Mouse (Mus musculus): ENCODE data around the gene Tmem184b. TPM values are rescaled to one million over a fixed set of nuclear protein-coding genes. Genes with fewer than 3 reads are reported as not detected.

Gene Tmem184b
- polyA plus RNA-seq (2012): 0.44 and 0.51 TPM in 2 replicates

DNA sequence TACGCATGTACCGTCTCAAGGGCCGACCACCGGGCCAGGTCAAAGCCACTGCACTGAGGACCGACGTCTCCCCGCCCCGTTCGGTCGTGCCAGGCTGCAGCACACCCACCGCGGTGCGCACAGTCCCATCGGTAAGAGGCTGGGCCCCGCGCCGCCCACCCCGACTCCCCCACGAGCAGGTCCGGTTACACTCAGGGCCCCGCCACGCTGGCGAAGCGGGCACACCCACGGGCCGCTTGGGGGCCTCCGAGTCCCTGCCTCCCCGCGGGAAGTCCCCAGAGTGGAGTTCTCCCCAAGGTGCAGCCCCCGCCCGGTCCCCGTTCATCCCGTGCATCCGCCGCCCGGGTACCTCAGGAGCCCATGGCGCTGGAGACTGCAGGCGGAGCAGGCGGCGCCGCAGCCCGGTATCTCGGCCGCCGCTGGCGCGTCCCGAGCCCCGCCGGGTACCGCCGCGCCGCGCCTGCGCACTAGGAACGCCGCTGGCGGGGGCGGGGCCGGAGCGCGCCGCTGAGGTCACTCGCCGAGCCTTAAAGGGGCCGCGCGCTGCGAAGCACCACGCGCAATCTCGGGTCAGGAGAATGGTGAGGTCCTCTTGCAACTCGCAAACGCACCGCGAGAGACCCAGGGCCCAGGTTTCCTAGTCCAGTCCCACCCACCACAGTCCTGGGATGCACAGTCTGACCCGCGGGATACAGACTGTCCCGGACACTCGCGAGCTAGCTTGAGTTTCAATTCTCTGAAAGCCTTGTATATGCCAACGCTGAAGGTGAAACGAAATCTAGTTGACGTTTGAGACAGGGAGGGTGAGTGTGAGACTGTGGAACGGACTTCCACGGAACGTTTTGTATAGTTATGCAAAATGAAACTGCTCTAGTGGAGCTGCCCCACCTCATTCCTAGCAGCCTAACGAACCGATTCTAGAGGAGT lies at the start of gene Tmem184b:
Tmem184b (minus strand) TSS at position 734 of the 927 bp plus-strand sequence.
- Histone ChIP-seq H3K4me1 (ENCODE audit: control insufficient read depth) (peaks cover 22% of the 10 kb centered on the region), H3K27me3 (ENCODE audit: control insufficient read depth) (peaks cover 16% of the 10 kb centered on the region)
- TF ChIP-seq TAL1 (IDR thresholded peaks at IDR 0.05; ENCODE audit: low read length) (no peak), GATA1 (IDR thresholded peaks at IDR 0.05; ENCODE audit: low read length) (no peak)

DNA sequence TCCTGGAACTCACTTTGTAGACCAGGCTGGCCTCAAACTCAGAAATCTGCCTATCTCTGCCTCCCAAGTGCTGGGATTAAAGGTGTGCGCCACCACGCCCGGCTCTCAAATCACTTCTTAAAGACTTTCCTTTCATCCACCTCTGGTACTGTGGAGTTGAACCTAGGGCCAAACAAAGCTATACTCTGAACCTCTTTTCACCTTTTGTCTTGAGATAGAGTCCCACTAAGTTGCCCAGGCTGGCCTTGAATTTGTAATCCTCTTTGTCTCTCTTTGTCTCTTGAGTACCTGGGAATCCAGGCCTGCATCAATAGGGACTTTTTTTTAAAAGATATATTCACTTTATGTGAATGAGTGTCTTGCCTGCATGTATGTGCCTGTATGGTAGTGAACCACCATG lies 44.7 kb upstream of the Tmem184b start:
- Histone ChIP-seq H3K27me3 (ENCODE audit: control insufficient read depth) (peaks cover 5% of the 10 kb centered on the region), H3K36me3 (ENCODE audit: control insufficient read depth) (no peaks in the 10 kb centered on the region), H3K4me1 (ENCODE audit: control insufficient read depth) (no peaks in the 10 kb centered on the region), H3K4me3 (replicated peaks) (no peak overlapping the region), H3K9me3 (ENCODE audit: control insufficient read depth, low read length) (no peaks in the 10 kb centered on the region)
- TF ChIP-seq GATA1 (IDR thresholded peaks at IDR 0.05; ENCODE audit: low read length): no peak
- TF ChIP-seq TAL1 (IDR thresholded peaks at IDR 0.05; ENCODE audit: low read length): no peak

More for the DNA sequence above, at the start of gene Tmem184b:
- H3K4me3 ChIP-seq (replicated peaks): peak within 1 kb of the TSS; percentile 62
- no peaks in the 10 kb centered on the region for H3K36me3 ChIP-seq (ENCODE audit: control insufficient read depth)
- no peaks in the 10 kb centered on the region for H3K9me3 ChIP-seq (ENCODE audit: control insufficient read depth, low read length)

GRCm38 (mm10) chr15:79445786-79446654 lies 42.7 kb upstream of the Tmem184b start:
- peaks cover 23% of the 10 kb centered on the region for H3K27me3 ChIP-seq (ENCODE audit: control insufficient read depth)
- no peaks in the 10 kb centered on the region for H3K36me3 ChIP-seq (ENCODE audit: control insufficient read depth)
- H3K4me1 ChIP-seq (ENCODE audit: control insufficient read depth): peaks cover 3% of the 10 kb centered on the region; the same call in 1 of the 2 replicates
- no peaks in the 10 kb centered on the region for H3K9me3 ChIP-seq (ENCODE audit: control insufficient read depth, low read length)
- TF ChIP-seq TAL1 (IDR thresholded peaks at IDR 0.05; ENCODE audit: low read length): no peak
- TF ChIP-seq GATA1 (IDR thresholded peaks at IDR 0.05; ENCODE audit: low read length): no peak
- no peak overlapping the region for H3K4me3 ChIP-seq (replicated peaks)

GRCm38 (mm10) chr15:79443856-79444410 lies 40.6 kb upstream of the Tmem184b start:
- Histone ChIP-seq H3K4me1 (ENCODE audit: control insufficient read depth) (peaks cover 3% of the 10 kb centered on the region; the same call in 1 of the 2 replicates), H3K9me3 (ENCODE audit: control insufficient read depth, low read length) (no peaks in the 10 kb centered on the region), H3K27me3 (ENCODE audit: control insufficient read depth) (peaks cover 28% of the 10 kb centered on the region), H3K36me3 (ENCODE audit: control insufficient read depth) (no peaks in the 10 kb centered on the region), H3K4me3 (replicated peaks) (no peak overlapping the region)
- TF ChIP-seq GATA1 (IDR thresholded peaks at IDR 0.05; ENCODE audit: low read length) (no peak), TAL1 (IDR thresholded peaks at IDR 0.05; ENCODE audit: low read length) (no peak)

DNA sequence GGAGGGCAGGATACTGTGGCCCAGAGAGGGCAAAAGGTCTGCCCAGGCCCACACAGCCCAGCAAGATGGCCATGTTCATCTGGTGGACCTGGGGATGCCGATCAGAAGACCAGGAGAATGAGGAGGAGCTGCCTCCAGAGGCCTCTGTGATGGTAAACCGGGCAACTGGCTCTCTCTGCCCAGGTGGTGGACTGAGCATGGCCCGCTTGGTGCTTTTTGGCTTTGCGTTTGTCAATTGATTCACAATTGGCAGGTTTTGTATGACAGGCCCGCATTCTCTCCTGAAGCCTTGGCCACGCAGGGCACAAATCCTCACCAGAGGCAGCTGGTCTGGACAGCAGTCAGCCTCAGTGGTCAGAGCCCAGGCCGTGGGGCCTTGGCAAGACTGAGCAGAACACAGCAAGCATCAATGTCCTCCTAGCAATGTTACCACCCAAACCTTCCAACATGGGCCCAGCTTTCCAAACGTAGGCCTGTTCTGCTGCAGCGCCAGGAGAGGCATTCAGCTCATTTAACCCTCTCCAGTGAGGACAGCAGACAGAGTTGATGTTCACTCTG lies 39.7 kb upstream of the Tmem184b start:
- no peak overlapping the region for H3K4me3 ChIP-seq (replicated peaks)
- no peaks in the 10 kb centered on the region for H3K36me3 ChIP-seq (ENCODE audit: control insufficient read depth)
- H3K9me3 ChIP-seq (ENCODE audit: control insufficient read depth, low read length): no peaks in the 10 kb centered on the region
- TF ChIP-seq TAL1 (IDR thresholded peaks at IDR 0.05; ENCODE audit: low read length) (no peak), GATA1 (IDR thresholded peaks at IDR 0.05; ENCODE audit: low read length) (no peak)
- peaks cover 3% of the 10 kb centered on the region; the same call in 1 of the 2 replicates for H3K4me1 ChIP-seq (ENCODE audit: control insufficient read depth)
- H3K27me3 ChIP-seq (ENCODE audit: control insufficient read depth): peaks cover 28% of the 10 kb centered on the region

GRCm38 (mm10) chr15:79442257-79442611 lies 38.9 kb upstream of the Tmem184b start:
- Histone ChIP-seq H3K4me3 (replicated peaks) (peak overlapping the region; percentile 26), H3K4me1 (ENCODE audit: control insufficient read depth) (peaks cover 3% of the 10 kb centered on the region; the same call in 1 of the 2 replicates), H3K9me3 (ENCODE audit: control insufficient read depth, low read length) (no peaks in the 10 kb centered on the region), H3K36me3 (ENCODE audit: control insufficient read depth) (no peaks in the 10 kb centered on the region), H3K27me3 (ENCODE audit: control insufficient read depth) (peaks cover 28% of the 10 kb centered on the region)
- no peak for TF ChIP-seq TAL1 (IDR thresholded peaks at IDR 0.05; ENCODE audit: low read length)
- no peak for TF ChIP-seq GATA1 (IDR thresholded peaks at IDR 0.05; ENCODE audit: low read length)

GRCm38 (mm10) chr15:79441331-79442256 lies 38.2 kb upstream of the Tmem184b start:
- Histone ChIP-seq H3K9me3 (ENCODE audit: control insufficient read depth, low read length) (no peaks in the 10 kb centered on the region), H3K36me3 (ENCODE audit: control insufficient read depth) (no peaks in the 10 kb centered on the region), H3K27me3 (ENCODE audit: control insufficient read depth) (peaks cover 28% of the 10 kb centered on the region), H3K4me3 (replicated peaks) (peak overlapping the region; percentile 61), H3K4me1 (ENCODE audit: control insufficient read depth) (peaks cover 3% of the 10 kb centered on the region; the same call in 1 of the 2 replicates)
- TF ChIP-seq GATA1 (IDR thresholded peaks at IDR 0.05; ENCODE audit: low read length) (no peak), TAL1 (IDR thresholded peaks at IDR 0.05; ENCODE audit: low read length) (no peak)
